Mouse (Mus musculus): Measurements from ENCODE around the gene Dhx35.

GRCm38 (mm10) chr2:158849416-158849815, 54.8 kb downstream of the Dhx35 start:
- TF ChIP-seq CTCF (IDR thresholded peaks at IDR 0.05; ENCODE audit: low read depth) (no peak), EP300 (optimal IDR thresholded peaks at IDR 0.05) (no peak)

All from stomach, postnatal 0 days (tissue).